Mouse (Mus musculus): Measurements from ENCODE around the gene Ppard.

Gene Ppard

GRCm38 (mm10) chr17:28332113-28332914 is 99.8 kb downstream of the Ppard start:
- in situ Hi-C loops (cut with MseI, MboI), result no loop called here

GRCm38 (mm10) chr17:28332915-28333546 is 100.5 kb downstream of the Ppard start:
- in situ Hi-C loops (cut with MseI, MboI), result no loop called here

DNA sequence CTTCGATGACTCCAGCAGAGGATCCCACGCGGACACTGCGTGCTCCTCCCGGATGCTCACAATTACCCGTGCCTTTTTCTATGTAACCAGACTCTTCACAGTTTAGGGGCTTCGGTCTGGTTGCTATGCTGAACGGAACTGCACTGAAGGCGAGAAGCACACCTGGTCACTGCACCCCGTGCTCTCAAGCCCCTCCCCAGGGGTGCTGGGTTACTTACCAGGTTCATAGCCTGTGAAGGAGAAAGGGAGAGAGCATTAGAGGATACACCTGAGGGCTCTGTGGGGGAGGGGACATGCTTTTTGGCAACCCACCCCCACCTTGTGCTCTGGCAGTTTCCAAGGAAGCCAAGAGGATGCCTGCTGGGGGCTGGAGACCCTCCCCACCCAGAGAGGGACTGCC is 102.8 kb downstream of the Ppard start:
- in situ Hi-C loops (cut with MseI, MboI), result no loop called here

DNA sequence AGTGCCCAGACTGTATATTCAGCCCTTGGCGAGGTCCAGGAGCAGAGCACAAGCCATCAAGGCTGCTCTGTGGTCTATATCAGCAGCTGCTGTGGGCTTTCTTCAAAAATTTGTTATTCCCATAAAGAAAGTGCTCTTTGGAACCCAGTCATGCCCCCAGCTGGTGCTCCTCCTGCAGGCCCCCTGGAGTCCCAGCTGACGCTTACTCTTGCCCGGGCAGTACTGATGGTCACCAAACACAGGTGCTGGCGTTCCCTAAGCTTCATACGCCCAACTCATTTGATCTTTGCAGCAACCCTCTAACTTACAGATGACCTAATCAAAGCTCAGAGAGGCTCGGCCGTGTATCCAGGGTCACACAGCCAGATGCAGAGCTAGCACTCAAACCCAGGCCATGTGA is 105.0 kb downstream of the Ppard start:
- in situ Hi-C loops (cut with MseI, MboI), result no loop called here

DNA sequence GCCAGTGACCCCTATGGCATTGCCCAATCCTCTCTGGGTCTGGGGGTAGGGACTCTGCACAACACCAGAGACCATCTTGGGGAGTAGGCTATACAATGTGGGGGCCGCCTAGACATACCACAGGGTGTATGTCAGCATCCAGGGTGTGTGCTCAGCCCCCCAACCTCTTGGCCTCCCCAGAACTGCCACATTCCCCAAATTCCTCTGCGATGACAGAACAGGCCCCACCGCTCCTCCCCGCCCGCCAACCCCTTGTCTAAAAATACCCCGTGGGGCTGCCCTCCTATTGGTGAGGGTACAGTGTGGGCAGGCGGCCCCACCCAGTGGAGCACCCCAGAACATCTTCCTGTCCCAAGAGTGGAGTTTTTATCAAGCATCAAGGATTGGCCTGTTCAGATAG is 108.1 kb downstream of the Ppard start:
- in situ Hi-C loops (cut with MseI, MboI), result no loop called here

DNA sequence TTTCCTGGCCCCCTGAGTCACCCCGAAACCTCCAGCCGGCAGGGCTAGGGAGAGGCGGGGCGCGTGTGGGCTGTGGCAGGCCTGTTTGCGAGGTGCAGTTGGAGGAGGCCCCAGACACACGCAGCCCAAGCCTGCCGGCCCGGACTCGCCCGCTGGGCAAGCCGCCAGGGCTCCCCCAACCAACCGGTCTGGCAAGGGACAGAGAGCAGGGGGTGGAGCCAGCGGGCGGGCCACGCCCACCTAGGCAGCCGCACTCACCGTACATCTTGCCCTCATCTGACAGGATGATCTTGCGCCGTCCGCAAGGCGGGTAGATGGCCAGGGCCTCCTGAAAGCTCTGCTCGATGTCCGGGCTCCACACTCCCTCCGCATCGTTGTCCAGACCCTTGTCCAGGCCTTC is 108.6 kb downstream of the Ppard start:
- in situ Hi-C loops (cut with MseI, MboI), result no loop called here

GRCm38 (mm10) chr17:28344050-28344607 is 111.6 kb downstream of the Ppard start:
- in situ Hi-C loops (cut with MseI, MboI), result no loop called here

- in situ Hi-C loops (cut with MseI, MboI), result no loop called here
These were observed 112.2 kb downstream of the Ppard start for GRCm38 (mm10) chr17:28344670-28345069.

DNA sequence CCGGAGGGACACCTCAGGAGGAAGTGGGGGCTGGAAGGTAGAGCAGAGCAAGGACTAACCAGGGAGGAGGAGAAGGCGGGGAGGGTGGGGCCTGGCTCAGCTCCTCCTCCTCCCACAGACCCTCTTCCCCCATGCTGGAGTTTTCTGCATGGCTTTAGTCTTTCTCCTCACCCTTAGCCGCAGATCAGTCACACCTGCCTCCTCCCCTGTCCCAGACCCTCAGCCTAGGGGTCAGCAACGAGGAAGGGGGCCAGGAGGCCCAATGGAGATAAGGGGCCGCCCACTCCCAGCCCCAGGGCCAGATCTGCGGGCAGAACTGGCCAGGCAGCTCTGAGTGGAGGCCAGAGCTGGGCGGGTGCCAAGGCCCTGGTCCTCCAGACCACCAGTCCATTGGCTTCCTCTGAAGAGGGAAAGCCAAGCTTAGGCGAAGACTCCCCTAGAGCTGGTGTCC is 112.8 kb downstream of the Ppard start:
- in situ Hi-C loops (cut with MseI, MboI), result no loop called here

DNA sequence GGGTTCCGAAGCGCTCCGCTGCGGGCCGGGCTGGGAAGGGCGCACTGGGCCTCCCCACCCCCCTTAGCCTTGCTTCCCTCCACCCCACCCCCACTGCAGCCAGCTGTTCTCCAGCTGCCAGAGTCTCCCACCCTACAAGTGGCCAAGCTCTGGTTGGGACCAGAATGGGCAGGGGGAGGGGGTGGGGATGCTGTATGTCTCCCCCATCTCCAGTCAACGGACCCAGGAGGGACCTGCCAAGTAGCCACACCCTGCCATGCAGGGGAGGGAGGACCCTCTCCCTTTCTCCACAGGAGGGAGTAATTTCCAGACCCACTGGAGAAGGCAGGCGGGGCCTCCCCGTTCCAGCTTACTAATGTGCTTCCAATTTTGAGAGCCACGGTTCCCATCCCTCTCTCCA is 113.4 kb downstream of the Ppard start:
- in situ Hi-C loops (cut with MseI, MboI), result no loop called here

- in situ Hi-C loops (cut with MseI, MboI), result no loop called here
These were observed 114.8 kb downstream of the Ppard start for GRCm38 (mm10) chr17:28347327-28347726.

GRCm38 (mm10) chr17:28348211-28348610 is 115.7 kb downstream of the Ppard start:
- in situ Hi-C loops (cut with MseI, MboI), result no loop called here

- in situ Hi-C loops (cut with MseI, MboI), result no loop called here
These were observed 116.9 kb downstream of the Ppard start for GRCm38 (mm10) chr17:28349264-28349880.

- in situ Hi-C loops (cut with MseI, MboI), result no loop called here
These were observed 117.5 kb downstream of the Ppard start for GRCm38 (mm10) chr17:28349901-28350465.

DNA sequence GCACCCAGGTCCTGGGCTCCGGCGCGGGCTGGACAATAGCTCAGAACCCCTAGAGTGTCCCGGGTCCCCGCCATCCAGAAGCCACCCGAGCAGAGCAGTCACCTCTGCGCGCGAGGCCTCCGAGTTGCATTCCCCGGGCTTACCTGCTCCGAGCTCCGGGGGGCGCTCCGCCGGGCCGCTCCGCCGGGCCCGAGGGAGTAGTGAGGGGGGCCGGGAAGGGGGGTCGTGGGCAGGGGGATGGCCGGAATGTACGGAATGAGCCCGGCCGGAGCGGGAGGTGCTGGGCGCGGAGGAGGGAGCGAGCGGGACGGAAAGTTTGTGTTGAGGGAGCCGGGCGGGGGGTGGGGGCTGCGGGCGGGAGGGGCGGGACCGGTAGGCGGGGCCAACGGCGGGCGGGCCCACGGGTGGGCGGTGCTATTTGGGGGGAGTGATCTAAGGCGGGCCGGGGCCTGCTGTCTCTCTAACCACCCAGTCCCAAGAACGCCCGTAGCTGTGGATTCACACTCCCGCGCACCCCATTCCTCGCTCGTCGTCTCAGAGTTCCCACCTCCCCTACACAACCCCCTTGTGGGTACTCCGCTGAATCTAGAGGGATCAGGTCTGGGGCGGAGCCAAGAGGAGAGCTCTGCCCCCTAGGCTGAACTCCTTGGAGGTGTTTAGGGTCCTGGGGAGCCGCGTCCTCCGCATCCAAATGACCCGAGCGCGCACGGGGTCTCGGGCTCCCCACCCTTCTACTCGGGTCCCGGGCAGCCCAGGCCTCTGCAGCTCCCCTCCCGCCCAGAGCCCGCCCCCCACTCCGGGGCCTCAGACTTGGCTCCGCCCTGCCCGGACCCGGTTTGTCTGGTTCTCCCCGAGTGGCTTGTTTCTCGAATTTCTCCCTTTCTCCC is 118.2 kb downstream of the Ppard start, which contains the start of gene Tead3:
Tead3 (minus strand) TSS at position 352 of the 887 bp plus-strand sequence.
- in situ Hi-C loops (cut with MseI, MboI), result no loop called here
